Mouse (Mus musculus): ENCODE results near the gene Phykpl.
A peak's percentile ranks its signal among the peaks of the same experiment; 100 is the strongest.
"Not testable (repeated sequence)": the region's sequence is repeated elsewhere in the genome, so short reads cannot be mapped to it uniquely, and the experiment has no call there.

The Phykpl gene

DNA sequence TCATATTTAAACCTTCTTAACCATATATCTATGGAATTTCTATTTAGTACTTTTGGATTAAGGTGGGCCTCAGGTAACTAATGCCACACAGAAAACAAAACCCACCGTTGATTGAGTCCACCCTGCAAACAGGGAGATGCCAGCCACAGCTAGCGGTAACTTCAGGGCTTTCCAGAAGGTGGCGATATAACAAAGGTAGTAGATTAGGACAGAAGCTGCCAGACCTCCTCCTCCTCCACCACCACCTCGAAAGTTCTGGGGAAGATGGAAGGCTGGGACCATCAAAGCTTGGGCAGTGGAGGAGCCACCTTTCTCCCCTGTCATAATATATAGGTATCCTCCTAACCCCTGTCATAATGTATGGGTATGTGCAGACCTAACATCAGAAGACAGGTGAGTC, 33.1 kb downstream of the Phykpl start:
- peak; percentile 70 to 75 for DNase-seq (ENCODE audit: low spot score in 2 of 2)

DNA sequence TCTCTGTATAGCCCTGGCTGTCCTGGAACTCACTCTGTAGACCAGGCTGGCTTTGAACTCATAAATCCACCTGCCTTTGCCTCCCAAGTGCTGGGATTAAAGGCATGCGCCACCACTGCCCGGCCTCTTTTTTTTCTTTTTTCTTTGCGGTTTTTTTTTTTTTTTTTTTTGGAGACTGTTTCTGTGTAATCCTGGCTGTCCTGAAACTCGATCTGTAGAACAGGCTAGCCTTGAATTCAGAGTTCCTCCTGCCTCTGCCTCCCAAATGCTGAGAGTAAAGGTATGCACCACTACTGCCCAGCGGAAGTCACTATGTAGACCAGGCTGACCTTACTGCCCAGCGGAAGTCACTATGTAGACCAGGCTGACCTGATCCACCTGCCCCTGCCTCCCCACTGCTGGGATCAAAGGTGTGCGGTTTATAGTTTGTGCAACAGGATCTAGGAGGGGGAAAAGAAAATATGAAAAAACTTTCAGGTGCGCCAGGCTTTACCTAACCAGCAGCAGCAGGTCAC, 34.4 kb downstream of the Phykpl start:
- no peak for DNase-seq (ENCODE audit: low spot score in 2 of 2)

DNA sequence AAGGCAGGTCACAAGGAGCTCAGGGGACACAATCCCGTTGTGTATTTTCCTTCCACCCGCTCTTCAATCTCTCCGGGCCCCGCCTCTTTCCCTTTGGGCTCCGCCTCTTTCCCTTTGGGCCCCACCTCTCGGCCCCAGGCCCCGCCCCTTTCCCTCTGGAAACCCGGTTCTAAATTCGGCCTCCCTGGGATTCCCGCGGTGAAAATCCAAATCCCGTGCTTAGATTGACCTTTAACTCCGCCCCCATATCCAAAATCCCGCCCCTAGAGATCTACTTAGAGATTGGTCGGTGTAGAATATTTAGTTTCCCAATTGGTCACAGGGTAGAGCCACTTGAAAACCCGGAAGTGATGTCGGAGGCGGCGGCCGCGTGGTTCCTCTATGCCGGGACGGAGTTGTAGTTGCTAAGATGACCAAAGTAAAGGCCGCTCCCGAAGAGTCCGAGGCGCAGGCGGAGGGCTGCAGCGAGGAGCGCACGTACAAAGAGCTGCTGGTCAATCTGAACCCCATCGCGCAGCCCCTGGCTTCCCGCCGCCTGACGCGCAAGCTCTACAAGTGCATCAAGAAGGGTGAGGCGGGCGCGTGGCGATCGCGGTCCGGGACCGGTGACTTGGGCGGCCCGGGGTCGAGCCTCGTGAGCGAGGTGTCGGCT, 35.0 kb downstream of the Phykpl start, which contains the start of gene Nhp2:
Gene Nhp2 (plus strand): TSS at position 327 of the 652 bp plus-strand sequence.
- DNase-seq (ENCODE audit: low spot score in 2 of 2): peak; percentile 85 to 92

DNA sequence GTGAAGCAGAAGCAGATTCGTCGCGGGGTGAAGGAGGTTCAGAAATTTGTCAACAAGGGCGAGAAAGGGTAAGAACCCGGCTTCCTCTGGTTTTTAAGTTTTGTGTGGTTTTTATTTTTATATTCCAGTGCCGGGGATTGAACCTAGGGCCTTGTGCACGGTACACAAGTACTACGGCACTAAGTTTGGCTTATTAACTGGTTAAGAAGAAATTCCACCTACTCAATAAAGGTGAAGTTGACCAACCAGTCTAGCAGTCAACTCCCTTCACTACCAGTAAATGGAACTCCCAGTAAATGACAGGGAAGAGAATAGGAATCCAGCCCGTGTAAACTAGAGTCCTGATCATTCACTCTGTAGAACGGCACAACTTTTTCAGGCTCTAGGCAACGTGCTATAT, 35.5 kb downstream of the Phykpl start:
- DNase-seq (ENCODE audit: low spot score in 2 of 2): no peak

DNA sequence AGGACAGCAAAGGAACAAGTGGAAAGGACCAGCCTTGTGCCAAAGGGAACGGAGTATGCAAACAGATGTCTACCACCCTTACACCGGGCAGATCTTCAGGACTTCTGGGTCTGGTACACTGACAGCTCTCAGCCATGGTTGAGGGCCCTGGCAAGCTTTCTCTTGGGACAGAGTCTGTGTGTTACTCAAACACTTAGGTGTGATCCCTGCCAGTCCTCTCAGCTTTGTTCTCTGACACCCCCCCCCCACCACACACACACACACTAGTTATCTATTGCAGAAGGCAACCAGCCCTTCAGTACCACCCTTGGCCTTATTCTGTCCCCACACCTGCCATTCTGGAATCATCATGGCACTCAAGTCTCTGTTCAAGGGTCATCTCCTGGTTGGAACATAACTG, 37.2 kb downstream of the Phykpl start:
- no peak for DNase-seq (ENCODE audit: low spot score in 2 of 2)

DNA sequence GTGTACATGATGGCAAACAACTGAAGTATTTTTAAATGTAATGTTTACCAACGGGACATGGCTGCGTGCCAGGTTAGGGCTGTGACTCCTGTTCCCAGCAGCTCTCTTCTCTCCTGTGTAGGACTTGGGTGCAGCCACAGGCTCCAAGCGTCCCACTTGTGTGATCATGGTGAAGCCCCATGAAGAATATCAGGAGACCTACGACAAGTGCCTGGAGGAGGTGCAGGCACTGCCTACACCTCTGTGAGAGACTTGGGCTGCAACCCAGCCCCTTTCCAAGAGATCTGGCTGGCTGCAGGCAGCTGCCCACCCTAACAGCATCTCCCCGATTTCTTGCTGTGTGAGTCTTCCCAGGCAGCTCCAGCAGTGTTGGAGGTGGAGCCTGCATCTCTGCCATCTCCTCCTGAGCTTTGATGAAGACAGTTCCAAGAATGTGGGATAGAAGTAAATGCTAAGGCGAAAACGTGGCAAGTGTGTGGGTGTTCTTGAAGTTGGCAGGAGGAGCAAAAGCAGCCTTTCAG, 38.5 kb downstream of the Phykpl start:
- DNase-seq (ENCODE audit: low spot score in 2 of 2): no peak

DNA sequence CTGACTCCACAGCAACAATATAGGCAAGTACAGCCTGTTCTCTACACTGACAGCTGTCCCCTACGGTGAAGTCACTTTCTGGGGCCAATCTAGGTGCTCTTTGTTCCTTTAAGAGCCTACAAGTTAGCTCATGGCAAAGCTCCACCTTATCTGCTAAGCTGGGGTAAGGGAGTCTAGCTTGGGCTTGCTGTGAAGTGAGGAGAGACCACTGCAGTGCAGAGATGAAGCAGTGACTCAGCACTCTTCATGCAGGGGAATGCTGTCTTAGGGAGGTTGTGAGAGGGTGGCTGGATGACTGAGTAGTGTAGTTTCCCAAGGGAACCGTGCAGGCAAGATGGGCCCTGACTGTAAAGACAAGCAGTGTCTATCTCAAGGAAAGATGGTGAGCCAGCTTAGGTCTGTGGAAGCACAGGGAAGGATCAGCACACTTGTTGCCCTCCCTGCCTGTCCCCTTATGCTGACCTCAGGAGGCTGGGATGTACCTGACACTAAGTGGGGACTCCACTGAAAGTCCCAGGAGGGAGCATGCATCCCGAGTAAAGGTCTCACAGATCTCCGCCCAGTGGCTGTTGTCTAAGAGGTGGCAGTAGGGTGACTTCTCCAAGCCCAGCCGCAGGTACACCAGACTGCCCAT, 40.7 kb downstream of the Phykpl start:
- no peak for DNase-seq (ENCODE audit: low spot score in 2 of 2)

DNA sequence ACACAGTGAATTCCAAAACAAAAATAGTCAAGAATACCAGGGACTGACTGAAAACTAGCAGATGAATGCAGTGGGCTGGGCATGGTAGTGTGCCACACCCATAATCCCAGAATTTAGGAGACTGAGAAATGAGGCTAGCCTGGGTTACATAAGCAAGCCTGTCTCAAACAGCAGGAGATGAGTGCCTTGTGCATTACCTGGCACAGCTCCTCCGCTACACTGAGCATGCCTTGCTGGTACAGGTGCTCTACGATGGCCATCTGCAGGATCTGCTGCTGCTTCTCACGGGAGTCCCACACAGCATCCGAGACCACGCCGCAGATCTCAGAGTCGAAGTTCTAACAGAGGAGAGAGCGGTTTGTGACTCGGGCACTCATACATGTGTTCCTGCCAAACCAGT, 42.9 kb downstream of the Phykpl start:
- DNase-seq (ENCODE audit: low spot score in 2 of 2): no peak

DNA sequence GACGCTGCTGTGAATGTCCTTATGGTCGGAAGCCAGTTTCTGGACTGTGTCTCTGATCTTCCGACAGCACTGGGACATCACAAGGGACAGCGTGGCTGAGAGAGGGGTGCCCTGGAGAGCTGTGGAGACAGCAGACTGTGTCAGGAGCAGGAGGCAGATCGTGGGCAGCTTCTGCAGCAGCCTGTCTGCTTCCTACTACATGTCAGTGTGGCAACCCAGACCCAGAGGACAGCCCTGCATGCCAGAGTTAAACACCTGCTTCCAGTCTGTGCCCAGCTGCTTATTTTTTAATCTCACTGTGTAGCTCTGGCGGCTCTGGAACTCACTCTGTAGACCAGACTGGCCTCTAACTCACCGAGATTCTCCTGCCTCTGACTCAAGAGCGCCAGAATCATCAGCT, 43.4 kb downstream of the Phykpl start:
- no peak for DNase-seq (ENCODE audit: low spot score in 2 of 2)

DNA sequence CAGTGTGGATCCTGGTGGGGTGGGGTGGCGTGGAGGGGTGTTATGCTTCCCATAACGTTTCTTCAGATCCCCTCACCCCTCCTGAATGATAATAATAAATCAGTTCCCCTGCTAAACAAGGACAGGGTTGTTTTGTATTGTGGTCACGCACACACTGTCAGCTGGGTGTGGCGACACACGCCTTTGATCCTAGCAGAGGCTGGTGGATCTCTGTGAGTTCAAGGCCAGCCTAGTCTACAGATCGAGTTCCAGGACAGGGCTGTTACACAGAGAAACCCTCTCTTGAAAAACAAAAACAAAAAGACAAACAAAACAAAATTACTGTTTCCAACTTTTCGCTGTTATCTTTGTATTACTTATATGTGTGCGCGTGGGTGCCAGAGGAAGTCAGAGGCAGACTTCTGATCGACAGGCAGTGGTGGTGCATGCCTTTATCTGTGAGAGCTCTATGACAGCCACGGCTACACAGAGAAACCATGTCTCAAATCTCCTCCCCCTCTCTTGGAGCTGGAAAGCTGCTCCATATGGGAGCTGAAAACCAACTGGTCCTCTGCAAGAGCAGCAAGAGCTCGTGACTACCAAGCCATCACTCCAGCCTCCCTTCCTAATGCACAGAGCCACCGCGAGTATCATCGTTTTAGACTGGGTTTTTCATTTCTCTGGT, 45.2 kb downstream of the Phykpl start:
- DNase-seq (ENCODE audit: low spot score in 2 of 2): no peak

DNA sequence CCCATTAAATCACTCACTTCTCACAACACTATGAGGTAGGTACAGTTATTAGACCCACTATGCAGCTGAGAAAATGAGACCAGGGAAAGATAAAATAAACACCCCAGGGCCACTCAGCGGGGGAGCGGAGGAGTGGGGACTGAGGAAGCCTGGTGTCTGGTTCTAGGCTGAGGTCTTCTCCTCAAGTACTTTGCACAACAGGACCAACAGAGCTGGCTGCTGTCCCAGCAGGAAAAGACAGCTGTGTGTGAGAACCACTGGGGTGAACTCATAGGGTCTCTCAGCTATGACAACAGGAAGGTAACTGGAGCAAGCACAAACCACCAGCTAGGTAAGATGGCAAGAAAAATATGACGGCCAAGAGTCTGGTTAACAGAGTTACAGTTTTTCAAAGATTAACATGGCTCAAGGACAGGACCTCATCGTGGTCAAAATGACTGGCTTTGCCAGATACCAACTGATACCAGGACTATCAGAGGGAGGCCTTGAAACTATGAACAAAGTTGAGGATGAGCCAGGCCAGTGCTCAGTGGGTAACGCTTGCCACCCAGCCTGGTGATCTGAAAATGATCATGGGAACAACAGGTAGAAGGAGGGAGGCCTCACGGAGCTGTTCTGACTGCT, 47.7 kb downstream of the Phykpl start:
- DNase-seq (ENCODE audit: low spot score in 2 of 2): no peak

DNA sequence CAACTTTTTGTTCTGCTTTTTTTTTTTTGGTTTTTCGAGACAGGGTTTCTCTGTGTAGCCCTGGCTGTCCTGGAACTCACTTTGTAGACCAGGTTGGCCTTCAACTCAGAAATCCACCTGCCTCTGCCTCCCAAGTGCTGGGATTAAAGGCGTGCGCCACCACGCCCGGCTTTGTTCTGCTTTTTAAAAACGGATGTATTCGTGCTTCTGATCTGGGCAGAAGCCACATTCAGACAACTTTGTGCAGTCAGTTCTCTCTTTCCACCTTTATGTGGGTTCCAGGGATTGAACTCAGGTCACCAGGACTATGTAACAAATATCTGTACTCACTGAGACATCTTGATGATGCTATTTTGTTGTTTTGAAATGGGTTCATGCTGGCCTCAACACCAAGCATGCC, 48.6 kb downstream of the Phykpl start:
- not testable (repeated sequence) for DNase-seq (ENCODE audit: low spot score in 2 of 2)

DNA sequence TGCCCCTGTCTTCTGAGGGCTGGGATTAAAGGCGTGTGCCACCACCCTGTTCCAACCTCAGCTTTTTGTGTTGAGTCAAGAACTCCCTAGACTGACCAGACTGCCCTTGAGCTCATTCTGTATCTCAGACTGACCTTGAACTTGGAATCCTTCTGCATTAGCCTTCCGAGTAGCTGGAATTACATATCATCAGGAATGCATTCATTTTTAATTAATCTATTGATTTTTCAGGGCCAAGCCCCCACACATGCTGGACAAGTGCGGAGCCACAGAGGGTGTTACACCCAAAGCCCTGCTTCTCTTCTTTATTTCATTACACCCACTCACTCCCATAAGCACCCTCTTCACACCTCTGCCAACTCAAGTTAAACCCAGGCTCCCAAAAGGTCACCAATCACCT, 49.2 kb downstream of the Phykpl start:
- no peak for DNase-seq (ENCODE audit: low spot score in 2 of 2)

DNA sequence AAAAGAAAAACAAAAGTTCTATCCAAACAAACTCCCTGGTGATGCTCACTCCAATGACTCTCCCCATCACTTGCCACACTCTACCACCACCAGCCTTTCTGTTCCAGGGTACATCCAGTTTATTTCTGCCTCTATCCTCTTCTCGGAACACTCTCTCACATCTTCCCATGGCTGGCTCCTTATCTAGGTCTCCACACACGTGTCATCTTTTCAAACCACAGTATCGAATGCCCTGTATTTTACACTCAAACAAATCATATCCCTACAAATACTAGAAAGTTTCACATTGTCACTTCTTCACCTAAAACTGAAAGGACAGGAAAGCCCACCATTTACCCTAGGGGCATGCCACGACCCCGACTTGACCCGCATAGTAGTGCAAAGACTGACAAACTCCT, 50.6 kb downstream of the Phykpl start:
- no peak for DNase-seq (ENCODE audit: low spot score in 2 of 2)

DNA sequence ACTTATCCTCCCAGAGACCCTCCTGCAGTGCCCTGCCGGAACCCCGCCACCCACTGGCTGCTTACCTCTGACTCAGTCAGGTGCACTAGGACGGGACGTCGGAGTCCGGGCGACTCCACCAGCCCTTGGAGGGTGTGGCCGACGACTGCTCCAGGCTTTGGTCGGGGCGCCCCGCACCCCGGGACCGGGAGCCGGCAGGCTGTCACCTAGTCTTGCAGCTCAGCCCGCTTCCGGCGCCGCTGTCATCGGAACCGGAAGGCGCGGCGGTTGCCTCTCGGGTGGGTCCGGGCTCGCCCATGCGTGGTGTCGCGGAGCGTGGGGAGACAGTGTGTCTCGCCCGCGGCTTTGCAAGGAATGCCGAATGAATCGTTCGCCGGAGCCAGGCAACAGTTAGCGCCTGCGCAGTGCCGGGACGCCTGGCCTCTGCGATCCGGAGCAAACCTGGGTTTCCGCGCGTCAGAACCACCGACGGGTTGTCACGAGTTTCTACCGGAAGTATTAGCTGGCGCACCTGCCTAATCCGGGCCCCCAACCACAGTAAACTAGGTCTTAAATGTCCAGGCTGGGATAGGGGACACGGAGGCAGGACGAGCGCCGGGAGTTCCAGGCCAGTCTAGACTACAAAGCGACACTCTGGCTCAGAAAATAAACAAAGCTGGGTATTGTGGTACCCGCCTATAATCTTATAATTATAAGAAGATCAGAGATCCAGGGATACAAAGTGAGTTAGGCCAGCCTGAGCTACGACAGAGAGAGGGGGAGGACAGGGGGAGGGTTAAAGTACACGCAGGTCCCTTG, 51.2 kb downstream of the Phykpl start, which contains the start of gene Rmnd5b:
Gene Rmnd5b (minus strand): TSS at position 372 of the 798 bp plus-strand sequence.
- DNase-seq (ENCODE audit: low spot score in 2 of 2): peak; percentile 81 to 83

DNA sequence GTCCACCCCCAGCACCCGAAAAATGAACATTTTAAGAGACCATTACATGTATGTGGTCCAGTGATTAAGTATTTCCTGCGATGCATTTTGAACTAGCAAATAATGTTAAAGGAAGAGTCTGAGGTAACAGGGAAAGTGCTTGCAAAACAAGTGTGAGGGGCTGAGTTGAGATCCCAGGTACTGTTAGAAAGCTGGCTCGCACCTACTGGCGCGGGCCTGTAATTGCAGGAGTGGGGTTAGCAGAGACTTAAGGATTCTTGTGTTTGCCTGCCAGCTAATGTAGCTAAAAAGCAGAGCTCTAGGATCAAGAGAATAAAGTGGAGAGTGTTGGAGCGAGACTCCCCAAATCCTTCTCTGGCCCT, 51.7 kb downstream of the Phykpl start:
- peak; percentile 74 to 78 for DNase-seq (ENCODE audit: low spot score in 2 of 2)

DNA sequence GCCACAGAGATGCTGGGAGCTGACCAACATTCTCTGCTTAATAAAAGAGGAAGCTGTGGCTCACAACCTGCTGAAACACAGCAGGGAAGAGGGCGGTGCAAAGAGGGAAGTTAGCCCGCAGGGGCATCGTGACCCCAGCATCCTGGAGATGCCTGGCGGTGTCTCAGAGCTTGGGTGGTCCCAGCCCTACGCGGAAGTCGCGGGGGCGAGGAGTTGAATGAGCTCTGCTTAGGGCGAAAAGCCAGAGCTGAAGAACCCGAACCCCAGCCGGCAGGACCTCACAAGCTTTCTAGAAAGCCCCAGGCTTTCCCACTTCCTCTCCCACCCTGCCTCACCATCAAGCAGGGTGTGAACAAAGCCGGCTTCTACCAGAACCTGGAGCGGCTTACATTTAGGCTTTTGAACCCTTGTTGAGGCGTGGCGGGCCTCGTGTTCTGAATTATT, 53.4 kb downstream of the Phykpl start:
- DNase-seq (ENCODE audit: low spot score in 2 of 2): peak; percentile 81 to 86

DNA sequence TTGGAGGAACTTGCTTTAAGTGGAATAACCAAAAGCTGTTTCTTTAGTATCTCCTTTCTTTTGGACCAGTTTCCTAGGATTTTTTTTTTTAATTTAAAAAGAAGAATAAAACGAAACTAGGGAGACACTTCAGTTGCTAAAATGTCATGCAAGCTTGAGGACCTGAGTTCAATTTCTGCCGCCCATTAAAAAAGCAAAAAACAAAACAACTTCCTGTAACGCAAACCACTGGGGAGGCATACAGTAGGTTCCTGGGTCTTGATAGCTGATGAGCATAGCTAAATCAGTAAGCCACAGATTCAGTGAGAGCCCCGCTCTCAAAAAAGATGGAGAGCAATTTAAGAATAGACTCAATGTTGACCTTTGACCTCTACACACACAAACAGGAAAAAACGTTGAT, 53.9 kb downstream of the Phykpl start:
- no peak for DNase-seq (ENCODE audit: low spot score in 2 of 2)

DNA sequence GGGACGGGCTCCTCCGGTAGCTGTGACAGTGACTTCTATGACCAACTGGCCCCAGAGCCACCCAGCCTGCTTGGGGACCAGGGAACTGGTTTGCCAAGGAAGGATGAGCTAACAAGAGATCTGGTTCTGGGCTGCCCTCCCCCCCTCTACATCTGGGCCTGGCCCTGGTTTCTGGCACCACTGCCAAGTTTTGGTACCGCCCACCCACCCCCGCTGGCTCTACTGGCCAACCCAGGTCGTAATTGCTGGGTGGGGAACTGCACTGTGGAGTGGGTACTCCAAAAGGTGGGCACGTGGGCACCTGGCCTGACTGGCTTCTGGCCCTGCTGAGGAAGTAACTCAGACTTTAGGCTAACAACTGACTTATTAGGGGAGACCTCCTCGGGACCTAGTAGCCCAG, 56.2 kb downstream of the Phykpl start:
- DNase-seq (ENCODE audit: low spot score in 2 of 2): no peak

DNA sequence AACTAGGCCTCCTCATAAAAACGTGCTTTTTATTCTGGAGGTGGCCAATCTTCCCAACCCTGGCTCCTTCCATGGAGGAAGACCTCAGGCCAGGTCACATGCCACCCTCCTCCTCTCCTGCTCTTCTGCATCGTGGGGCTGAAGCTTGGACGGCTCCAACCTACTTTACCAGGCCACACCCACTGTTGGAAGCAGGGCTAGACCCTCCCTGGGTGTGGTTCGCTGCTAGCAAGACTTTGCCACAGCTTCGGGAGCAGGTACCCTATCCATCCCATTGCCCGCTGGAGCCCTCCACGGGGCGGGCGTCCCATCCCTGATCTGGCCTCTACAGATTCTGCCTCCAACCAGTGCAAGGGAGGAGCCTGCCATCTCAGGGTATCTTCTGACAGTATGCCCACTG, 58.6 kb downstream of the Phykpl start:
- DNase-seq (ENCODE audit: low spot score in 2 of 2): no peak

DNA sequence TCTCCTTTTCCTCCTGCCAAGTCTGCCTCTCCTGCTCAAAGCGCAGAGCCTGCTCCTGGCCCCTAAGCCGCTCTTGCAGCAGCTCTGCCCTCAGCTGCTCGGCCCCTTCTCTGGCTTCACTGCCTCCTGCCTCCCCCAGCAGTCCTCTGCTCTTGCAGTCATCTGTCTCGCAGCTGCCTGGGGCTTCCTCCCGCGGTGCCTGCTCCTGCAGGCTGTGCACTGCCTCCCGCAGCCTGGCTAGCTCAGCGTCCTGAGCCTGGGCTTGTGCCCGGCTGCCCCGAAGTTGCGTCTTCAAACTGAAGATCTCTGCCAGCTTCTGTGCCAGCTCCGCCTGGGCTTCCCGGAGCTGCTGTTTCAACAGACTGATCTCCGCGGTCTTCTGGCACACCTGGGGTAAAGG, 59.2 kb downstream of the Phykpl start:
- DNase-seq (ENCODE audit: low spot score in 2 of 2): peak; percentile 41 to 48

Data from spleen, postnatal 36 days (tissue).